Mouse (Mus musculus): ENCODE results near the gene Cldn6. TPM values are rescaled to one million over a fixed set of nuclear protein-coding genes. Genes with fewer than 3 reads are reported as not detected.
A peak's percentile ranks its signal among the peaks of the same experiment; 100 is the strongest.

Gene Cldn6
- total RNA-seq (2021) (not detected), polyA plus RNA-seq (2012; rRNA removed) (not detected in 2 replicates)
- long read RNA-seq, result 0 reads

- DNase-seq, result no peak
These were observed at the start of gene Cldn6 for GRCm38 (mm10) chr17:23679127-23679835. Gene Cldn6 (plus strand): TSS chr17:23679249.

DNA sequence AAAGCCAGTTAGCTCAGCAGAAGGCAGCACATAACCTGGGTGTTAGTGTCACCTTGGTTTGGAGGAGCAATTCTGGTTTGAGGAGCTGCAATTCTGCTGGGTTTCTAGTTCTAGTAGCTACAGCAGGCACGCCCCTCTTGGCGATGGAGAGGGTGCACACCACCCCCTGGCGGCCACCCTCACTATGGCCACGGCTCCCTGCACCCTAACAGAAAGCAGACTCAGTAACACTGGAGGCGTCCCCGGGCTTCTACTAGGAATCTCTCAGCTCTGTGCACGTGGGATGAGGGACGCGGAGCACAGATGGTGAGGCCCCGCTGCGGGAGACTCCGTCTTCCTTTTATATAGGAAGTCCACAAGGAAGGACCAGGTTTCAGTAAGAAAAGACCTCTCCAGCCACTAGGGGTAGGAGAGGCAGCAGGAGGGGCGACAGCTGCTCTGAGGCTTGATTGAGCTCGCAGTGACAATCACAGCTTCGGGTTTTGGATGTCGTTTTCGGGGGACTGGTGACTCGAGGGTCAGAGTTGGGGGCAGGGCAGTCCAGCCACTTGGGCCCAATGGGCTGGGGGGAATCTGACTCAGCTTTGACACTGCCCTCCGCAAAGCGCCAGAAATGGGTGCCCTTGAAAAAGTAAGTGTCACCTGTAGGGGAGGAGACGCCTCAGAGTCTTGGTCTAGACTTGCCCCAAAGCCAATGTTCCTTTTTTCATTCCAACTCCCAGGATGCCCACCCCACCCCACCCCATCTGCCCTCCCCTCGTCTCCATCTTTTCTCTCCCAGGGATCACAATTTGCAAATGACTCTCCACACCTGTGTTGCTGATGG, 48.6 kb upstream of the Cldn6 start:
- DNase-seq, result peak; percentile 84

DNA sequence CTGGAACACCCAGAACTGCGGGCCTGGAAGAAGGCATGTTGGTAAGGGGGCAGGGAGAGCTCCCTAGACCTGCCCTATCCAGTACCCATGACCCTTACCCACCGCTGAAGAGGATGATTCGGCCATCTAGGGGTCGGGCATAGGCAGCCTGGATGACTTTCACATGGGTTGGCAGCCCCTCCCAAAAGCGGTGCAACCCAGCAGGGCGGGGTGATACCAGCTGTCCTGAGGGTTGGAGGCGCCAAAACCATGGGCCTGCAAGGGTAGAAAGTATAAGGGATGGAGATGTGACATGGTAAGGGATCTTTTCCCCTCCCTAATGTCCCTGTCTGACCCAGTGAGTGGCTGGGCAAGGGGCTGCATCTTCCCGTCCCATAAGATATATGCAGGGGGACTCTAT, 47.8 kb upstream of the Cldn6 start:
- no peak for DNase-seq

DNA sequence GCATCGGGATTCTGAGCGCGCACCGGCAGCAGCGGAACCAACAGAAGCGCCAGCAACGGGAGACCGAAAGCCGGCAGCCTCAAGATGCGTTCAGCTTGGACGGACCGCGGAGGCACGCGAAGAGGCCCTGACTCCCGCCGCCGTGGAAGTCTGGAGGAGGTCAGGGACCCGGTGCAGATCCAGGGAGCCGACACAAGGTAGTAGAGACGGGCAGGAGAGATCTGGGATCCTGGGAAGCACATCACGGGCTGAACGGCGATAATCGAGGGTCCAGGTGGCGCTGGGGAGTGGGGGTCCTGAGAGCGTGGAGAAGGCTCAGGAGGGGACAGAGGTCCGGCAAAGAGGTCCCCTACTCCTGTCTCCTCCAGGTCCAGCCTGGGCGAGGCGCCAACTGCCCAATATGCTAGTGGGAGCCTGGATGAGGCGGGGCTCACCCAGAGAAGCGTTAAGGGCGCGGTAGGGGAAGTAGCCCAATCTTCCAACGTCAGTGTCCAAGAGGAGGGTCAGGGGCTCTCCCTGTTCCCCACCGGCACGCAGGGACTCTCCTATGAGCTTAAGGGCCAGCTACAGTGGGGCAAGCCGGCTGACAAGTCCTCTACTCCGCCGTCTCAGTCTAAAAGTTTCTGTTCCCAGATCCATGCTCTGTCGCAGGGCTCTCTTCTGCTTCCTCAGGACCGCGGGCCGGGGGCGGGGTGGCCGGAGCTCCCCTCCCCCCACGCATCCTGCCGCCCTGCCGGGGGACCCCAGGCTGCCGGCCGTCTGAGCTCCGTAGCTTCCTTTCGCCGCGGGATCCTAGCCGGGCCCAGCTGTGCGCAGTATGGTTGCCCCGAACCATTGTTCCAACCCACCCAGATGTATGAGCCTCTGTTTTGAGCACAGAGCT, 34.2 kb upstream of the Cldn6 start, which contains the start of gene Mmp25:
Gene Mmp25 (minus strand): TSS at position 665 of the 883 bp plus-strand sequence.
- peak; percentile 14 for DNase-seq

DNA sequence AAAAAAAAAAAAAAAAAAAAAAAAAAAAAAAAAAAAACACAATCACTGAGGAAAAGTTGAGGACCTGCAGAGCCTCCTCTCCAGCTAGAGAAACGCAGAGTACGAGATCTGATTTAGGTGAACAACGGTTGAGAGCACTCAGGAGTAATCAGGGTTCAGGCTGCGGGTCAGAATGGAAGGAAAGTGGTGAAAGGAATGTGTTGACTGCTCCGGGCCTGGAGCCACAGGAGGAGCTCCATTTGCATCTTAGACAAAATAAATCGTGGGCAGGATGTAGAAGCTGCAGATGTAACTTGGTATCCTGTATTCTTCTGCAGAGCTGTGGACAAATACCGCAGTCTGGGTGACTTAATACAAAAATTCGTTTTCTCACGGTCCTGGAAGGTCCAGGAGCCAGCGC, 33.2 kb upstream of the Cldn6 start:
- no peak for DNase-seq

DNA sequence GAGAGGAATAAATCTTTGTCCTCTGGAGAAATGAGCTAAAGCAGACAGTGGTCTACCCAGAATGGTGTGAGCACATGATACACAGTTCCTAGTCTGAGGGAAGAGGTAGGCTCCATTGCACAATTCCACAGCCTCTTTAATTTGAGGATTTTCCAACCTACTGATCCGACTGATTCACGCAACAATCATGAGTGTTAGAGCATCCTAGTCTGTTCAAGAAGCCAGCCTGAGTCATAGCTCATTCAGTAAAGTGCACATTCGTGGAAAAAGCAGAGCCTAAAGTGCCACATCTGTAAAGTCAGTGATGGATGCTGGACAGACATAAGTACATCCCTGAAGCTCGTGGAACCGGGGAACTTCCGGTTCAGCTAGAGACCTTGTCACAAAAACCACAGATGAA, 27.7 kb upstream of the Cldn6 start:
- no peak for DNase-seq

- no peak for DNase-seq
These were observed 25.7 kb upstream of the Cldn6 start for GRCm38 (mm10) chr17:23653324-23653723.

DNA sequence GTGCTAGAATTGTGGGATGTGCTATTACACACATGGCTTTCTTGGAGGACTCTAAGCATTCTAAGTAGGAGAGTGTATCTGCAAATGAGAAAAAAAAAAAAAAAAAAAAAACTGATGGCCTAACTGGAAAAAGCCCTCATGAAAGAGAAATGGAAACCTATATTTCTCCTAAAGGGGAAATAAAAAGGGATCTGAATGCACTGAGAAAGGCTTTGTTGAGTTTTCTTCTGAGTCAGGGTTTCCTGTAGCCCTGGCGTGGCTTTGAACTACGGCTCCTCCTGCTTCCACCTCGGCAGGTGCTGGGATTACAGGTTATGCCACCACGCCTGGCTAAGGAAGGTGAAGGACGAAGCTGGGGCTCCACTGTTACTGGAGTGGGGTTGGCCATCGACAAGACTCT, 25.0 kb upstream of the Cldn6 start:
- no peak for DNase-seq

GRCm38 (mm10) chr17:23654410-23654809, 24.6 kb upstream of the Cldn6 start:
- DNase-seq, result no peak

DNA sequence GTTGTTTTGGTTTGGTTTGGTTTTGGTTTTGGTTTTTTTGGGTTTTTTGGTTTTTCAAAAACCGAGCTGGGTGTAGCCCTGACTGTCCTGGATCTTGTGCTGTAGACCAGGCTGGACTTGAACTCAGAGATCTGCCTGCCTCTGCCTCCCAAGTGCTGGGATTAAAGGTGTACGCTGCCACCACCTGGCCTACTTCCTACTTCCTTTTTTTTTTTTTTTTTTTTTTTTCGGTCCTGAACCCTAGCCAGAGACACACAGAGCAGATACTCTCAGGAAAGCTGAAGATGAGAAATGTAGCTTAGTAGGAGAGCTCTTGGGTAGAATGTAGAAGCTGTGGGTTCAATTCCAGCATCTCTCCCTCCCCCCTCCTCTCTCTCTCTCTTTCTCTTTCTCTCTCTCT, 20.6 kb upstream of the Cldn6 start:
- DNase-seq, result no peak

DNA sequence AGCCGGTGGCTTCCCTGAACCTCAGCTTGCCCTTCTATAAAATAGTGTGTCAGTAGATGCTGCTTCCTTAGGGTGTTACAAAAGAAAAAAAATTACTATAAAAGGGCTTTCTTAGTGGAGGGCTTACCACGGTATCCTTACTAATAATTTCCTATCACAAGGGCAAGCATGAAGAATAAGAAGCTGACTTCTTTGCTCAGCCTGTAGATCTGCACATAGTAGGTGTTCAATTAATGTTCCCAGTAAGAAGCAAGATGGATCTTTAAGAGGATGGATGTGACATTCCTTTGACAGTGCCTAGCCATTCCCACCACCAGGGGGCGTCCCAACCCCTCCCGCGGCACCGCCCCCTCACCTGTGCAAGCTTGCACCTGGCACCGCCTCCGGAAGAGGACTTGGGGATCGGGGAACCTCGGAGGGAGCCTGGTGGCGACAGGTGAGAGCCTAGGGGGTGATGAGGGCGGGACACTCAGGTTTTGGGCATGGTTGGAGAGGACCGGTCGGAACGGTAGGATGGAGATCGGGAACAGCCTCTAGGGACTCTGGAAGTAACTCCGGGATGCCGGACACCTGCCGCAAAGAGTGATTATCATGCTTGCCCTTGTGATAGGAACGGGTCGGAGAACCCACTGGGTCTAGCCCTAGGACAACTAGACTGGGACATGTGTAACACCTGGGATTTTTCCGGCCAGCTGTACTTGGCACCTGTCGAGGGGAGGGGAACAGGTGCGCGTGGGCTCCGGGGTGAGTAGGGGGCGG, 18.8 kb upstream of the Cldn6 start, which contains the start of gene Bicdl2:
Gene Bicdl2 (plus strand): TSS at position 390 of the 759 bp plus-strand sequence.
- peak; percentile 36 for DNase-seq

- no peak for DNase-seq
These were observed 18.2 kb upstream of the Cldn6 start for GRCm38 (mm10) chr17:23660876-23661200.

DNA sequence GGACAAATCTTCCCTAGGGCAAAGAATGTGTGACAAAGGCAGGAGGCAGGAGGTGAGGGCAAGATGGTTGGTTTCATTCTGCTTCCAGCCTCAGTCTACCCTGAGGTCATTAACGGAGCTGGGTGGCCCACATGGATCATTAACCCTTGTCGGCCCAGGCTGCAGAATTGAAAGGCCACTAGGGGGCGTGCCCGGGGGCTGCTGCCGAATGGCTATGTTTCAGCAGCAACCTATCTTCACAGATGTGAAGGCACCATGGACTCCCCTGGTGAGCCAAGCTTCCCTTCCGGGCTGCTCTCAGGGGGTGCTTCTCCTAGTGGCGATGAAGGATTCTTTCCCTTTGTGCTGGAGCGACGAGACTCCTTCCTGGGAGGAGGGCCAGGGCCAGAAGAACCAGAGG, 17.5 kb upstream of the Cldn6 start:
- DNase-seq, result no peak

DNA sequence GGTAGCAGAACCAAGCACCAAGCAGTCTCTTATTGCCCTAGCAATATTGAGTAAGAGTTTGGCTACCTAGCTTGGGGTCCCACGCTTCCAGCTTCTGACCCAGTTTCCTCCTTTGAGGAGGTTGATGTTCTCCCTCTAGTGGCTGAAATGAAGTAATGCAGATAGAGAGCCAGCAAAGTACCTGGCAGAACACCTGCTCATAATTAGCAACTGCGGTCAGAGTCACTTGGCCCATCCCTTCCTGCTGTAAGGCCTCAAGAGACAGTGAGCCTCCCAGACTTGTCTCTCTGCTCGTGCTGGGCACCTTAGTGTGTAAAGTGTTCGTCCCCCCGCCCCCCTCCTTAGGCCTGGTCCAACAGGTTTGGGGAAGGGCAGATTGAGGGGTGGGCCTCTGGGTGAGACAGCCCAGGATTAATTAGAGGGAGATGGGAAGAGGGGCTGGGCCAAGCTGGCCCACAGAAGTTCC, 14.5 kb upstream of the Cldn6 start:
- DNase-seq, result no peak

GRCm38 (mm10) chr17:23665511-23665910, 13.5 kb upstream of the Cldn6 start:
- no peak for DNase-seq

DNA sequence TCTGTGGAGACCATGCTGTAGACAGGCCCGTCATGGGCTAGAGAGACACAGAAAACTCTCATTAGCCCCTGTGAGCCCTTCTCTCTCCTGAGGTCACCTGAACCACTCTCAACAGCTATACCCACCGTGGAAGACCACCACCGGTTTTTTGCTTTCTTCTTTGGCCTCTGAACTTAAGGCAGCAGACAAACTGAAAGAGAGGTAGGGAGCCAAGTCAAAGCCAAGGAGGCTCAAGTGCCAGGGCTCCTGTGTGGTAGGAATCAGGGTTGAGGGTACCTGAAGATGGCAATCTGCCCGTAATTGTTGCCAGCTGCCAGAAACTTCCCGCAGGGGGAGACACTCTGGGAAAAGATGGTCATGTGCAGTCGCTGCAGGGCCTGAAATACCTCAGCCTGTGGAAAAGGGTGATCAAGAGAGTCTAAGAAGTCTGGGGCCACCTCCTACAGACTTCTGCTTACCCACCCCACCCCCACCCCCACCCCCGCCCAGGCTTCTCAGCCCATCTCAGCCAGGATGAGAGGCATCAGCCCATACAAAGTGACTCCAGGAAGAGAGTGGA, 8.5 kb upstream of the Cldn6 start:
- DNase-seq, result no peak

DNA sequence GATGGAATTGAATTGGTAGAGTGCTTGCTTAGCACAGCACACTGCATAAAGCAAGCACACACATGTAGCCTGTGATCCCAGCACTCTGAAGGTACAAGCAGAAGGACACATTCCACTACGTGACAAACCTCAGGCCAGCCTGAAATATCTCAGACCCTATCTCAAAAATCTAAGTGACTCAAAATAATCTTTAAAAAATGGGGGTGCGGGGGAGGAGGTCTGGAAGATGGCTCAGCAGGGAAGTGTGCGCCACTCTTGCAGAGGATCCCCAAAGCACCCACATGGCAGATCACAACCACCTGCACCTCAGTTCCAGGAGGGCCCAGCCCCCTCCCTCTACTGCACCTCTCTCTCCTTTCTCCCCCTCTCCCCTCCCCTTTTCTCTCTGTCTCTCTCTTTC, 7.5 kb upstream of the Cldn6 start:
- no peak for DNase-seq

DNA sequence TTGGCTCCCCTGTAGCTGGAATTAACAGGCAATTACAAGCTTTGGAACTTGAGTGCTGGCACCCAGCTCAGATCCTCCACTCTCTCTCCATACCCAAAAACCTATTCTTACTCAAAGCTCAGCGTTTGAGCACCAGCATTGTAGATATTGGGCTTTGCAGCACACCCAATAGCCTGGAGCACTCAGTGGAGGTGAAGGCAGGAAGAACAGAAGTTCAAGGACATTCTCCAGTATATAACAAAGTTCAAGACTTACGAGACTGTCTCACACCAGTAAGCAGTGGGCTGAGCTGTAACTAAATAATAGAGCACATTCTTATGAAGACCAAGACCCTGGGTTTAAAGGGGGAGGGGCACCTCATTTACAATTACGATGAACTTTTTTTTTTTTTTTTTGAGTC, 6.3 kb upstream of the Cldn6 start:
- DNase-seq, result no peak

DNA sequence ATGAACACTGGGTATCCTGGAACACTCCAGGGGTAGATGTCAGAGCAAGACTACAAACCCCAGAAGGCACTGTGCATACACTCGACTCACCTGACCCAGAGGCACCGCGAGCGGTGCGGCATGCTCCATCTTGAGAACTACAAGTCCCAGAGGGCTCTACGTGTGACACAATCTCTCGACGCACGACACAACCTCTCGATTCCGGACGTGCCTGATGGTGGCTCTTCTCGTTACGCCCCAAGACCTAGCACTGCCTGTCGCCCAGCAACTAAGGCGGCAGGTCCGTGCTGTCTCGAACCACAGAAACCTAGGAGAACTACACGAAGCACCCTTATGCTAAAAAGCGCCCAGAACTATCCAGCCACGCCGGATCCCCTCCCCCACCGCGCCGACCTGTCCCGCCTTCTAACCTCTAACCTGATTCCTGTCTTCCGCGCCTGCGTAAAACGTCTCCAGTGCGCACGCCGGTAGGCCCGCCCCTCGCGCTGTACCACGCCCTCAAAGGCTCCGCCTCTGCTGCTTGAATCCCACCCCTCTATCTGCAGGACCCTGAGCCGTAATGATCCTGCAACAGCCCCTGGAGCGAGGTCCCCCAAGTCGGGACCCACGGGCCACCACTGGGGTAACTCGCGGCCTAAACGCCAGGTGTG, 5.5 kb upstream of the Cldn6 start, which contains the start of the genes Hcfc1r1 and Thoc6:
Gene Hcfc1r1 (plus strand): TSS at position 173 of the 650 bp plus-strand sequence.
Gene Thoc6 (minus strand): TSS at position 459 of the 650 bp plus-strand sequence.
- peak; percentile 96 for DNase-seq

DNA sequence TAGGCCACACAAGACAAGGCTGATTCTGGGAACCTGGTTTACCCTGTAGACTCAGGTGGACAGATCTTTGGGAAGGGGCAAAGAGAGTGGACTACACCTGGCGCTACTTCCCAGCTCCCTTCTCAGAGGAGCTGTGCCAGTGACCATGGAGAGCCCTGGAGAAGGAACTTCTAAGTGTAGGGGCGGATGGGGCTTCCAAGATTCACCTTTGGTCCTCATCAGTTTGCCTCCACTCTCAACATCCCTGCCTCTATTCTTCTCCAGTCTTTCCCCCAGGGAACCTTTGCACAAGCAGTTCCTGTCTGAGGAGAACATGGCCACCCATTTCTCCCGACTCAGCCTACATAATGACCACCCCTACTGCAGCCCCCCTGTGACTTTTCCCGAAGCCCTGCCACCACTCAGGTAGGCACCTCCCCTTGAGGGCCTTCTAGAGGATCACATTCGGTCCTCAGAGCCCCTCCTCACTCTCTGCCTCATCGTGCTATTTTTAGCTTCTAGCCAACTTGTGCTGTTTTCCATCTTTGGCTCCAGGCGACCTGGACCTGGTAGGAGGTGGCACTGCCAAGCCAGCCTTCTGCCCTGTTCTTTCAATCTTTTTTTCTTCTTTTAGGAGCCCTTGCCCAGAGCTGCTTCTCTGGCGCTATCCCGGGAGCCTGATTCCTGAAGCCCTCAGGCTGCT, 4.6 kb upstream of the Cldn6 start:
- peak; percentile 46 for DNase-seq

All from adrenal gland, adult 2 months (tissue).